Mouse (Mus musculus) v-Abl transformed pro-B cells (cell line): ENCODE data around the gene Afmid.

ENCODE experiments used
- in situ Hi-C, 2 experiments: fragments of 400-800 bp; cut with MboI; formaldehyde crosslinking; loops; one replicate each; pipeline ENCODE4 v1.15.1; 2025; ENCODE audit not compliant: unreplicated experiment in 2 of 2

The Afmid gene

DNA sequence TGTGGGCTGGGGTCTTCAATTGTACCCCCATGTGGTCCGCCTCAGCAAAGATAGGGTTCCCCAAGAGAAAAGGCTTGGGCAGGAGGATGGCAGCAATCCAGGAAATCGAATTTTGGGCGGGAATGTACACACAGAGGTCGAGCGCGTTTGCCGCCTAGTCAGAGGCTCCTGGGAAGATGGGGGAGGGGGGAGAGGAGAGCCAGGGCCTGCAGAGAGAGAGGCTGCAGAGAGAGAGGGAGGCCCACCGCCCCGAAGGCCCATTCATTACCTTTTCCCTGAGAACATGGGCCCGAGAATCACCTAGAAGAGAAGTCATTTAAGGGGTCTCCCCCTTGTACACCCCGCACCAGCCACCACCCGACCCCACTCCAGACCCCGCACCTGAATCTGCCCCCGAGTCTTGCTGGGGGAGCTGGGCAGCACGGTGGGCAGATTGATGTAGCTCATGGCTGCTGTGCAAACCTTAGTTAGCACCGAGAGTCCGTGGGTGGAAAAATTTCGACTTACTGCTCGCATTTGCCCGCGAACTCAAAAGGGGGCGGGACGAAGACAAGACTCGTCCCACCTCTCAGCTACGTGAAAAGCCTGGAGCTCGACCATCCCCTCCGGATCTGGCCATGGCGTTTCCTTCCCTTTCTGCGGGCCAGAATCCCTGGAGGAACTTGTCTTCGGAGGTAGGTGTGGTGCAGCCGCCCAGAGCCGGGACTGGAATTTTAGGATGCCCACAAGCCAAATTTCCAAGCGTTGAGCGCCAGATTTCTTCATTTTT, at the start of gene Afmid, which contains the start of gene Tk1:
TSS of gene Afmid (plus strand) at position 592 of the 769 bp plus-strand sequence.
TSS of gene Tk1 (minus strand) at position 760 of the 769 bp plus-strand sequence.
- in situ Hi-C loops, result loop anchor here in 1 of 2 experiments (25.0 kb wide), 2 partner anchors 738 to 963 kb away; partner anchors contain the start of genes Mfsd11 and Srsf2

DNA sequence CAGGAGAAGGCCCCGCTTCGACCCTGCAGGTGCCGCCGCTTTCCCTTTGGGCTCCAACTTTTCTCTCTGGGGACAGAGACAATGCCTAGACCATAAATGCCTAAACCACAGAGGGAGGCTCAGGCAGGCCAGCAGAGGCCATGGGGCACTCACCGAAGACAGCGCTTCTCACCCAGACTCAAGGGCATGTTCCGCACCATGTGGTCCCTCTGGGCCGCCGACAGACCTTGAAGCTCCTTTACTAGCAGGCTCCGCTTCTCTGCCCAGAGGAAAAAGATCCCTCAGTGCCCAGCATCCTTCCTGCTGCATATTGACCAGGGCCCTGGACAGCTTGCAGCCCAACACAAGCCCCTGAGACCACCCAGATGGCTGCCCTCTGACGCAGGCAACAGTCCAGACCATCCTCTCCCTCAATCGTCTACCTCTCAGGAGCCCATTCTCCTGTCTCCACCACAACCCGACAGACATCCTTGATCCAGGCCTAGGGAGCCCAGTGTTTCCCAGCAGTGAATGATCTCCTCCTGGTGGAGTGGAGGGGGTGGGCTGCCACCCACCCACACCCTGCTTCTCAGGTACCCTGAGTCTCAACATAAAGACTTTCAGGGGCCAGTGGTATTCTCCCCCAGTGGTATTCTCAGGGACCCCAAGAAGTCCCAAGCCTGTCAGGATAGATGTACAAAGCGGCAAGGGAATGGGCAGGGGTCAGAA, 49.5 kb upstream of the Afmid start:
- in situ Hi-C loops, result no loop called here

DNA sequence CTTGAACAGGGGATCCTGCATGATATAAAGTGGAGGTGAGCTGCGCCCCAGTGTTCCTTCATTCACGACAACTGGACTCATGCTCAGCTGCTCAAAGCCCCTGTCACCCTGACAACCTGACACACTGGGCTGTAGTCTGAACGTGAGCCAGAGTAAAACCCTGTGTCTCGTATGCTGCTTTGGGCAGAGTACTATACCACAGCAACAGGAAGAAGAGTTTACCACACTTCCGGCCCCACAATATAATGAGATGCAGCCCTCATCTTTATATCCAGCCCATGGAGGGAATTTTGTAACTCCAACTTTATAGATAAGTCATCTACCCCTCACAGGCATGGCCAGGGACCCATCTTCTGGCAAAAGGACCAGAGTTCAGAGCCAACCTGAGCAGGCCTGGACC, 48.6 kb upstream of the Afmid start:
- in situ Hi-C loops, result no loop called here

- in situ Hi-C loops, result no loop called here
These were observed 47.7 kb upstream of the Afmid start for GRCm38 (mm10) chr11:117778031-117778430.

DNA sequence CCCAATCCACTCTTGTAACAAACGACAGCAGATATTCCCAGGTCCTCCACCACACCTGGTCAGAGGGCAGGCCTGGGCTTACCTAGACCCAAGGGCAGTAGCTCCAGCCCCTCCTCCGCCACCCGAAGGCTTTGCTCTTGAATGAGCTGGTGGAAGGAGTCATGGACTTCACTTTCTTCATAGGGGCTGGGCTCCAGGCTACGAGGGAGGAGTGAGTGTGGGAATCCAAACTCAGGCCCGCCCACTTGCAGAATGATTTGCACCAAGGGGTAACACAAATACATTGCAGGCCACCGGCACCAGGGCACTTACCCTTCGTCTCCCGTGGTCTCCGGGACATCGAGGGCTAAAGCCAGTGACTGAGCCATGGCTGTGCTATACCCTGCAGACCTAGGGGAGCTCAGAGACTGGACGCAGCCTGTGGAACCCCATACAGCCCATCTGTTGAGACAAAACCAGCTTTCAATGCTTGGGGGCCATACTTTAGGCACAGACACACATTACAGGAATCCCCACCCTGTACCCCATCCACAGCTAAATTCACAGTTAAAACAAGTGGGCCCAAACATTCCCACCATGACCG, 46.8 kb upstream of the Afmid start:
- in situ Hi-C loops, result no loop called here

GRCm38 (mm10) chr11:117779434-117780198, 46.1 kb upstream of the Afmid start:
- in situ Hi-C loops, result no loop called here

GRCm38 (mm10) chr11:117780199-117780515, 45.6 kb upstream of the Afmid start:
- in situ Hi-C loops, result no loop called here

DNA sequence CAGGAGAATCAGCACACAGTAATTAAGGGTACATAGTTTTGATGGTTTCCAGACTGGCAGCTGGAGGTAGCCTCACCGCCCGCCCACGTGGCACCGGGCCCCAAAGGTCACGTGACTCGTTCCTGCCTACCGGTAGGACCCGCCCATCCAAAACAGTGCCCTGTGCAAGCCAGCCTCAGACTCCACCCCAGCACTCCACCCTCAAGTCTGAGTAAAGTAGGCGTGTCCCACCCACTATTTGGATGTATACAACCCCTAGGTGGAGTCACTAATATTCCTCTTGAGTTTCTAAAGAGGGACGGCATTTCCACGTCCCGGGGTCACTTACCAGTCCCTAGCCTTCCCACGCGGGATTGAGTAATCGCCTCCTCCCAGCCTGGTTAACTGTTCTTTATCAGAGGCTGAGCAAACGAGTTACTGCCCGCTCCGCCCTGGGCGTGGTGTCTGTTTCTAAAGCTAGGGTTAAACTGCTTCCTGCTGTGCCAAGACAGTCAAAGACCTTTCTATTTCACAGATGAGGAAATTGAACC, 45.1 kb upstream of the Afmid start:
- in situ Hi-C loops, result no loop called here

GRCm38 (mm10) chr11:117781199-117781821, 44.4 kb upstream of the Afmid start:
- in situ Hi-C loops, result no loop called here

DNA sequence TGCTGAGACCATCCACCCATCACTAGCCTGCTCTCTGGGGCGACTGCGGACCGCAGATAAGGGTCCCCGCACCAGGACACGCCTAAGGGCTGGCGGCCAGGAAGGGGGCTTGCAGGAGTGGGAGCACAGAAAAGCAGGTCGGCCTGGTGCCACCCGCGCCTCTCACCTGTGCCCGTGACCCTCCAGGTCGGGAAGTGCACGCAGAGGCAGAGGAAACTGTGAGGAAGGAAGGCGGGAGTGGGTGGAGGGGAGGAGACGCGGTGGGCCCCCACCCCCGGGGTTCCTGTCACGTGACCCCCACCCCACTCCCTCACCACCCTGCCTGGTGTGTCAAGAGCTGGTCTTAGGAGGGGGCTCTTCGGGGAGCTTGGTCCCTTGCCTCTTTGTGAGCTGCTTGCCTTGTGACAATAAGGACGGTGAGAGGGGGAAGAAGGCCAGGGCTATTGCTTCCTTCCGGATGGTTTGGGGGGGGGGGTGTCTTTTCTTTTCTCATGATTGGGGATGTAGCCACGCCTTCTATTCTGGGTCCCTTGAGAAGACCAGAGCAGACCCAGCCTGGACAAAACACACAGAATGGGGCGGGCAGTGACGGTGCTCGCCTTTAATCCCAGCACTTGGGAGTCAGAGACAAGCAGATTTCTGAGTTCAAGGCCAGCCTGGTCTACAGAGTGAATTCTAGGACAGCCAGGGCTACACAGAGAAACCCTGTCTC, 43.6 kb upstream of the Afmid start, which contains the start of the genes Tmc8 and Tmc6:
TSS of gene Tmc8 (plus strand) at position 84 of the 712 bp plus-strand sequence.
TSS of gene Tmc6 (minus strand) at position 206 of the 712 bp plus-strand sequence.
- in situ Hi-C loops, result no loop called here

GRCm38 (mm10) chr11:117782705-117783034, 43.1 kb upstream of the Afmid start:
- in situ Hi-C loops, result no loop called here

DNA sequence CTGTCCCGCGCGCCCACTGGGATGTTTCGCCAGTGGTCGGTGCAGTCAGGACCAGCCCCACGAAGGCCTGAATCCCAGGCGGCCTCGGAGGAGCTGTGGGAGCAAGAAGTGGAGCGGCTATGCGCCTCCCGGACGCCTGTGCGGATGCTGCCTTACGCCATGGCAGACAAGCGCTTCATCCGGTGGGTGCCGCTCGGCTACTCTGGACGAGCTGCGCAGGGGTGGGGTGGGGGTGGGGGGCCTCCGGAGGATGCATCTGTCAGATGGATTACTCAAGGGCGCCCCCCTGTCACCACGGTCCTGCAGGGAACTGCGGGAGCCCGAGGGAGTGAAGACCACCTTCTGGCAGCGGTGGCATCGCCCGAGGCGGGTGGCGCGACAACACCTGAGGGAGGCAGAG, 42.6 kb upstream of the Afmid start:
- in situ Hi-C loops, result no loop called here

DNA sequence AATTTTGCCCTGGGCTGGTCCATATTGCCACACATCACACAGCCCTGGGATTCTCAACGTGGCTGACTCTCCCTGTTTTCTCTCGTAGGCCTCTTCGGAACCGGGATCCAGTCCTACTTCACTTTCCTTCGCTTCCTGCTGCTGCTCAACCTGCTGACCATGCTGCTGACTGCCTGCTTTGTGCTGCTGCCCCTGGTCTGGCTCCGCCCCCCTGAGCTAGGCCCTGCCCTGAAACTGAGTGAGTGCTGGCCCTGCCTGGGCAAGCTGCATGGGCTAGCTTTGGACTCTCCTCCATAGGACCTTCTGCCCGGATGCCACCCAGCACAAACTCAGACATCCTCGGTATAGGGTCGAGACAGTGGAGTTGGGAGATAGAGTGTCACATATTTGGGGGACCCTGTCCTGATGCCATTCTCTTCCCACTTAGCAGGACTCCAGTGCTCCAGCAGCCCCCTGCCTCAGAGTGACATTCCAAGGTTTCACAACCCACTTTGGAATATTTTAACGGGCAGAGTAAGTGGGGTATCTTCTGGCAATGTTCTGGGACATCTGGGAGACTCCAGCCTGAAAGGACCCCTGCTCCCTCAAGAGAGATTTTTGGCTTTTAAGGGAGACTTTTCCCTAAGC, 41.9 kb upstream of the Afmid start:
- in situ Hi-C loops, result no loop called here

GRCm38 (mm10) chr11:117786294-117786693, 39.4 kb upstream of the Afmid start:
- in situ Hi-C loops, result loop anchor here (5.0 kb wide), 3 partner anchors 36 to 79 kb away; no protein-coding TSS in a partner anchor

GRCm38 (mm10) chr11:117788481-117788880, 37.2 kb upstream of the Afmid start:
- in situ Hi-C loops, result loop anchor here (5.0 kb wide), 3 partner anchors 34 to 81 kb away; no protein-coding TSS in a partner anchor

GRCm38 (mm10) chr11:117790286-117790685, 35.4 kb upstream of the Afmid start:
- in situ Hi-C loops, result no loop called here

DNA sequence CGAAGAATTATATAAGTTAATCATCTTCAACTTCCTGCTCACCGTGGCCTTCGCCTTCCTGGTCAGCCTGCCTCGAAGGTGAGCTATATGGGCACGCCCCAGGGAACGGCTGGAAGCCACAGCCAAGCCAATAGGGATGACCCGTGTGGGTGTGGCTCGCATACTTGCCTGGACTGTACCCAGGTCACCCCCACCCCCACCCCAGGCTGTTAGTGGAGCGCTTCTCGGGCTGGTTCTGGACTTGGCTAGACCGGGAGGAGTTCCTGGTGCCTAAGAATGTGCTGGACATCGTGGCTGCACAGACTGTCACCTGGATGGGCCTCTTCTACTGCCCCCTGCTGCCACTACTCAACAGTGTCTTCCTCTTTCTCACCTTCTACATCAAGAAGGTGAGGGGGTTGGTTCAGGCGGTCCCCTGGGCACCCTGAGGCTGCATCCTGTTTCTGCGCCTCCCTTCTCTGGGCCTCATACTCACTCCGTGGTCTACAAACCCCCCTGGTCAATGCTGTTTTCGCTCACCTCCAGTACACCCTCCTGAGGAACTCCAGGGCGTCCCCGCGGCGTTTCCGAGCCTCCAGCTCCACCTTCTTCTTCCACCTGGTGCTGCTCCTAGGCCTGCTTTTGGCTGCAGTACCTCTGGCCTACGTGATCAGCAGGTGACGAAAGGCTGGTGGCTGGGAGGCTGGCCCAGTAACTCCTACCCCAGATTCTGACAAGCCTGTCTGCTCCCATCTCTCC, 34.9 kb upstream of the Afmid start:
- in situ Hi-C loops, result no loop called here

- in situ Hi-C loops, result no loop called here
These were observed 34.3 kb upstream of the Afmid start for GRCm38 (mm10) chr11:117791441-117791761.
